Mouse (Mus musculus): ENCODE measurements at regions not wholly inside any gene's neighbourhood (a gene's known extent, or its start where the extent isn't known, plus 50 kb on each side); places are given as distances from the start of the nearest gene placed in this dataset.

GRCm38 (mm10) chr12:12882931-12883553, 58.7 kb downstream of the Mycn start:
- no peak overlapping the region for H3K4me3 ChIP-seq
- no peak overlapping the region for H3K27ac ChIP-seq
- no peaks in the 10 kb centered on the region for H3K4me1 ChIP-seq
- H3K9me3 ChIP-seq, result no peaks in the 10 kb centered on the region
- H3K27me3 ChIP-seq, result no peaks in the 10 kb centered on the region
- H3K36me3 ChIP-seq, result no peaks in the 10 kb centered on the region
- no peak overlapping the region for H3K4me2 ChIP-seq (replicated peaks)
- no peak for ATAC-seq (ENCODE audit: low FRiP score, low read depth)
- WGBS, result 82% methylated on average over 5 of the region's 5 CpGs
- no peak overlapping the region for H3K9ac ChIP-seq

GRCm38 (mm10) chr12:12878031-12878430, 63.7 kb downstream of the Mycn start:
- Histone ChIP-seq H3K27ac (no peak overlapping the region), H3K36me3 (no peaks in the 10 kb centered on the region), H3K9ac (no peak overlapping the region), H3K4me1 (no peaks in the 10 kb centered on the region), H3K9me3 (no peaks in the 10 kb centered on the region), H3K4me2 (replicated peaks) (no peak overlapping the region), H3K4me3 (no peak overlapping the region), H3K27me3 (no peaks in the 10 kb centered on the region)
- 91% methylated on average over 2 of the region's 2 CpGs for WGBS
- ATAC-seq (ENCODE audit: low FRiP score, low read depth), result no peak

GRCm38 (mm10) chr12:12877539-12877938, 64.2 kb downstream of the Mycn start:
- Histone ChIP-seq H3K9ac (no peak overlapping the region), H3K27me3 (no peaks in the 10 kb centered on the region), H3K9me3 (no peaks in the 10 kb centered on the region), H3K4me2 (replicated peaks) (no peak overlapping the region), H3K4me3 (no peak overlapping the region), H3K4me1 (peaks cover 2% of the 10 kb centered on the region; the same call in 1 of the 2 replicates), H3K36me3 (no peaks in the 10 kb centered on the region), H3K27ac (no peak overlapping the region)
- WGBS, result 52% methylated on average over 5 of the region's 5 CpGs
- no peak for ATAC-seq (ENCODE audit: low FRiP score, low read depth)

GRCm38 (mm10) chr12:12875976-12876745, 65.6 kb downstream of the Mycn start:
- no peaks in the 10 kb centered on the region for H3K9me3 ChIP-seq
- H3K27ac ChIP-seq, result no peak overlapping the region
- WGBS, result 77% methylated on average over 12 of the region's 12 CpGs
- H3K4me1 ChIP-seq, result peaks cover 8% of the 10 kb centered on the region
- ATAC-seq (ENCODE audit: low FRiP score, low read depth), result no peak
- no peaks in the 10 kb centered on the region for H3K27me3 ChIP-seq
- no peaks in the 10 kb centered on the region for H3K36me3 ChIP-seq
- H3K4me3 ChIP-seq, result no peak overlapping the region
- no peak overlapping the region for H3K9ac ChIP-seq
- H3K4me2 ChIP-seq (replicated peaks), result no peak overlapping the region

- Histone ChIP-seq H3K4me3 (no peak overlapping the region), H3K27me3 (no peaks in the 10 kb centered on the region), H3K36me3 (no peaks in the 10 kb centered on the region), H3K4me1 (peaks cover 10% of the 10 kb centered on the region), H3K4me2 (replicated peaks) (no peak overlapping the region), H3K27ac (no peak overlapping the region), H3K9me3 (no peaks in the 10 kb centered on the region), H3K9ac (no peak overlapping the region)
- ATAC-seq (ENCODE audit: low FRiP score, low read depth), result no peak
- 90% methylated on average over 11 of the region's 11 CpGs for WGBS
Measured at GRCm38 (mm10) chr12:12873551-12873950, 68.2 kb downstream of the Mycn start.

GRCm38 (mm10) chr12:12872974-12873373, 68.7 kb downstream of the Mycn start:
- no peak overlapping the region for H3K27ac ChIP-seq
- H3K4me2 ChIP-seq (replicated peaks), result no peak overlapping the region
- H3K9ac ChIP-seq, result no peak overlapping the region
- H3K4me1 ChIP-seq, result peaks cover 10% of the 10 kb centered on the region
- no peaks in the 10 kb centered on the region for H3K9me3 ChIP-seq
- H3K27me3 ChIP-seq, result no peaks in the 10 kb centered on the region
- no peaks in the 10 kb centered on the region for H3K36me3 ChIP-seq
- ATAC-seq (ENCODE audit: low FRiP score, low read depth), result no peak; the same call in 1 of the 2 replicates
- H3K4me3 ChIP-seq, result no peak overlapping the region
- WGBS, result 58% methylated on average over 4 of the region's 4 CpGs

- Histone ChIP-seq H3K4me3 (no peak overlapping the region), H3K4me1 (peaks cover 10% of the 10 kb centered on the region), H3K9ac (no peak overlapping the region), H3K27me3 (no peaks in the 10 kb centered on the region), H3K27ac (no peak overlapping the region), H3K36me3 (no peaks in the 10 kb centered on the region), H3K4me2 (replicated peaks) (no peak overlapping the region), H3K9me3 (no peaks in the 10 kb centered on the region)
- WGBS, result 41% methylated on average over 4 of the region's 4 CpGs
- ATAC-seq (ENCODE audit: low FRiP score, low read depth), result no peak
Measured at GRCm38 (mm10) chr12:12871272-12871671, 70.4 kb downstream of the Mycn start.

- no peak overlapping the region for H3K9ac ChIP-seq
- H3K36me3 ChIP-seq, result no peaks in the 10 kb centered on the region
- no peak overlapping the region for H3K27ac ChIP-seq
- H3K9me3 ChIP-seq, result no peaks in the 10 kb centered on the region
- no peaks in the 10 kb centered on the region for H3K27me3 ChIP-seq
- ATAC-seq (ENCODE audit: low FRiP score, low read depth), result no peak
- H3K4me1 ChIP-seq, result peaks cover 6% of the 10 kb centered on the region
- H3K4me3 ChIP-seq, result no peak overlapping the region
- 58% methylated on average over 10 of the region's 10 CpGs for WGBS
- H3K4me2 ChIP-seq (replicated peaks), result no peak overlapping the region
Measured at GRCm38 (mm10) chr12:12866590-12866989, 75.1 kb downstream of the Mycn start.

GRCm38 (mm10) chr12:12850681-12851080, 91.0 kb downstream of the Mycn start:
- H3K4me2 ChIP-seq (replicated peaks), result no peak overlapping the region
- ATAC-seq (ENCODE audit: low FRiP score, low read depth), result no peak
- H3K4me3 ChIP-seq, result no peak overlapping the region
- H3K27me3 ChIP-seq, result no peaks in the 10 kb centered on the region
- 24% methylated on average over 2 of the region's 2 CpGs for WGBS
- no peaks in the 10 kb centered on the region for H3K36me3 ChIP-seq
- no peaks in the 10 kb centered on the region for H3K4me1 ChIP-seq
- no peaks in the 10 kb centered on the region for H3K9me3 ChIP-seq
- no peak overlapping the region for H3K27ac ChIP-seq
- no peak overlapping the region for H3K9ac ChIP-seq

- no peaks in the 10 kb centered on the region for H3K27me3 ChIP-seq
- no peak for ATAC-seq (ENCODE audit: low FRiP score, low read depth)
- no peak overlapping the region for H3K4me2 ChIP-seq (replicated peaks)
- H3K36me3 ChIP-seq, result no peaks in the 10 kb centered on the region
- peaks cover 15% of the 10 kb centered on the region for H3K4me1 ChIP-seq
- no peak overlapping the region for H3K9ac ChIP-seq
- H3K9me3 ChIP-seq, result no peaks in the 10 kb centered on the region
- no peak overlapping the region for H3K27ac ChIP-seq
- 77% methylated on average over 1 of the region's 1 CpGs for WGBS
- H3K4me3 ChIP-seq, result no peak overlapping the region
Measured at GRCm38 (mm10) chr12:12846716-12847115, 95.0 kb downstream of the Mycn start.

GRCm38 (mm10) chr12:12842247-12842957, 99.3 kb downstream of the Mycn start:
- no peaks in the 10 kb centered on the region for H3K36me3 ChIP-seq
- WGBS, result 22% methylated on average over 17 of the region's 17 CpGs
- peak overlapping the region; percentile 40 for H3K4me2 ChIP-seq (replicated peaks)
- H3K27me3 ChIP-seq, result no peaks in the 10 kb centered on the region
- H3K27ac ChIP-seq, result no peak overlapping the region
- peaks cover 34% of the 10 kb centered on the region for H3K4me1 ChIP-seq
- no peak overlapping the region for H3K4me3 ChIP-seq
- H3K9me3 ChIP-seq, result no peaks in the 10 kb centered on the region
- H3K9ac ChIP-seq, result no peak overlapping the region
- no peak for ATAC-seq (ENCODE audit: low FRiP score, low read depth)

Measured in limb, embryonic 13.5 days (tissue).